Comparison of ENCODE assay signal across 9 mouse cellular contexts in genomic region chr7:27355261-27355660, GRCm38 (mm10). TPM values are rescaled to one million over a fixed set of nuclear protein-coding genes. Genes with fewer than 3 reads are reported as not detected.
DNase-seq lines count a peak whose midpoint lies in the region; ATAC-seq and TF ChIP-seq lines count a peak whose summit lies in the region.
"Had no signal": no experiment of that assay in that cellular context is flagged by ENCODE, and none has a peak within 500 bp of the region (broad histone marks: within the 10 kb centered on the region; RNA-seq: fewer than 3 reads in every experiment).

No protein-coding gene starts in this region.

- no peak for TF ChIP-seq EP300 in lung, postnatal 0 days (IDR thresholded peaks at IDR 0.05)

- no peaks in the 10 kb centered on the region for H3K27me3 ChIP-seq in lung, postnatal 0 days (replicated peaks; ENCODE audit: insufficient read depth, low read length)
- peaks cover 45% of the 10 kb centered on the region for H3K27me3 ChIP-seq in forebrain, embryonic 10.5 days (ENCODE audit: poor library complexity, severe bottlenecking)
- H3K27me3 ChIP-seq in limb, embryonic 12.5 days = peaks cover 28% of the 10 kb centered on the region
- H3K27me3 ChIP-seq in small intestine, adult 2 months (ENCODE audit: control insufficient read depth, insufficient read depth, low read length) = no peaks in the 10 kb centered on the region

- intact Hi-C loops in left cerebral cortex, postnatal 25 days (cut with DNase I) = loop anchor here (2.0 kb wide), 1 partner anchor 14 kb away; no protein-coding TSS in a partner anchor

- no peaks in the 10 kb centered on the region for H3K9me3 ChIP-seq in lung, postnatal 0 days (ENCODE audit: low read length)
- H3K9me3 ChIP-seq in forebrain, embryonic 10.5 days = peaks cover 6% of the 10 kb centered on the region; the same call in 1 of the 2 replicates
- H3K9me3 ChIP-seq in limb, embryonic 12.5 days = no peaks in the 10 kb centered on the region

- peak overlapping the region; percentile 69 for H3K4me3 ChIP-seq in lung, postnatal 0 days (ENCODE audit: low read depth, low read length)
- H3K4me3 ChIP-seq in forebrain, embryonic 10.5 days = peak overlapping the region; percentile 80
- peak overlapping the region; percentile 64 for H3K4me3 ChIP-seq in limb, embryonic 12.5 days (replicated peaks)
- H3K4me3 ChIP-seq in small intestine, adult 2 months (ENCODE audit: low read depth, low read length) = peak overlapping the region; percentile 85

- 6% methylated on average over 14 of the region's 14 CpGs for WGBS in lung, postnatal 0 days
- 10% methylated on average over 14 of the region's 14 CpGs for WGBS in forebrain, embryonic 10.5 days
- 7% methylated on average over 14 of the region's 14 CpGs for WGBS in limb, embryonic 12.5 days
- 13% methylated on average over 14 of the region's 14 CpGs for WGBS in small intestine, adult 2 months

- peaks cover 13% of the 10 kb centered on the region; the same call in 1 of the 2 replicates for H3K4me1 ChIP-seq in lung, postnatal 0 days (ENCODE audit: insufficient read depth, low read depth, low read length)
- H3K4me1 ChIP-seq in forebrain, embryonic 10.5 days = peaks cover 29% of the 10 kb centered on the region
- H3K4me1 ChIP-seq in limb, embryonic 12.5 days (replicated peaks) = peaks cover 22% of the 10 kb centered on the region
- peaks cover 3% of the 10 kb centered on the region; the same call in 1 of the 2 replicates for H3K4me1 ChIP-seq in small intestine, adult 2 months (ENCODE audit: control insufficient read depth, insufficient read depth, insufficient read length, low read length)

- H3K36me3 ChIP-seq in lung, postnatal 0 days (ENCODE audit: insufficient read depth, low read length) = peaks cover 7% of the 10 kb centered on the region; the same call in 1 of the 2 replicates
- peaks cover 32% of the 10 kb centered on the region for H3K36me3 ChIP-seq in forebrain, embryonic 10.5 days (replicated peaks)
- H3K36me3 ChIP-seq in limb, embryonic 12.5 days = peaks cover 27% of the 10 kb centered on the region
- H3K36me3 ChIP-seq in small intestine, adult 2 months (ENCODE audit: control insufficient read depth, insufficient read depth, low read length) = peaks cover 6% of the 10 kb centered on the region

- TF ChIP-seq CTCF in lung, postnatal 0 days (IDR thresholded peaks at IDR 0.05) = no peak
- no peak for TF ChIP-seq CTCF in small intestine, adult 2 months (IDR thresholded peaks at IDR 0.05; ENCODE audit: extremely low read depth, insufficient read length, insufficient replicate concordance, low read depth, low read length)

- TF ChIP-seq POLR2A in small intestine, adult 2 months (IDR thresholded peaks at IDR 0.05; ENCODE audit: low read depth, low read length) = no peak

- no peak for DNase-seq in lung, postnatal 0 days (ENCODE audit: low spot score)
- no peak for DNase-seq in lung, postnatal 4 days
- DNase-seq in forebrain, embryonic 10.5 days (ENCODE audit: extremely low spot score, low spot score) = no peak
- no peak for DNase-seq in urinary bladder, postnatal 4 days (ENCODE audit: low spot score in 2 of 2)
- no peak for DNase-seq in adrenal gland, adult 18-20 months (ENCODE audit: low spot score in 2 of 2)
- no peak for DNase-seq in left cerebral cortex, postnatal 25 days (ENCODE audit: low spot score in 2 of 2)

- peak overlapping the region; percentile 70 for H3K4me2 ChIP-seq in lung, postnatal 0 days (replicated peaks; ENCODE audit: low read depth, low read length)
- H3K4me2 ChIP-seq in limb, embryonic 12.5 days = peak overlapping the region; percentile 73

- H3K27ac ChIP-seq in lung, postnatal 0 days (ENCODE audit: low read length) = peak overlapping the region; percentile 43; the same call in 1 of the 2 replicates
- peak overlapping the region; percentile 85 for H3K27ac ChIP-seq in forebrain, embryonic 10.5 days
- H3K27ac ChIP-seq in limb, embryonic 12.5 days = no peak overlapping the region
- 0 out of 2 replicates have a peak overlapping the region, but pooled peaks have one; percentile 13 for H3K27ac ChIP-seq in small intestine, adult 2 months (ENCODE audit: insufficient read depth, low read depth, low read length)

- ATAC-seq in lung, postnatal 0 days = no peak
- ATAC-seq in limb, embryonic 12.5 days (ENCODE audit: insufficient number of reproducible peaks, insufficient read depth, low FRiP score, low TSS enrichment, low read depth) = no peak

- peak overlapping the region; percentile 38; the same call in 1 of the 2 replicates for H3K9ac ChIP-seq in lung, postnatal 0 days (replicated peaks; ENCODE audit: low read depth)
- H3K9ac ChIP-seq in limb, embryonic 12.5 days (replicated peaks) = peak overlapping the region; percentile 58

RNA-seq across cellular contexts. Expression of gene Shkbp1, which starts 0.6 kb away (rescaled TPM):
- polyA plus RNA-seq in lung, postnatal 0 days (2015; fragmentation: Nextera tagmentation; extraction: Ambion mirVana) = 31.1 and 31.2 TPM in 2 replicates
- polyA plus RNA-seq in forebrain, embryonic 10.5 days (2016; fragmentation: Nextera tagmentation; extraction: Ambion mirVana) = 62.4 and 67.7 TPM in 2 replicates
- 59.5 and 59.9 TPM in 2 replicates for polyA plus RNA-seq in limb, embryonic 12.5 days (2016; fragmentation: Nextera tagmentation; extraction: Ambion mirVana)
- polyA plus RNA-seq in small intestine, adult 2 months (2012; rRNA removed) = 62.1 and 115 TPM in 2 replicates
- 10 to 100 TPM; 18.3 to 19.4 TPM for total RNA-seq in adrenal gland, adult 18-20 months (2021)
- total RNA-seq in left cerebral cortex, postnatal 25 days (2021) = 10 to 100 TPM; 21.7 to 31.2 TPM

RNA-seq across cellular contexts. Expression of gene Gm20479, which starts 2.0 kb away (rescaled TPM):
- polyA plus RNA-seq in lung, postnatal 0 days (2015; fragmentation: Nextera tagmentation; extraction: Ambion mirVana) = not detected in 2 replicates
- polyA plus RNA-seq in forebrain, embryonic 10.5 days (2016; fragmentation: Nextera tagmentation; extraction: Ambion mirVana) = 1.4 TPM in 1 of 2 replicates, not detected in the other
- 0.42 TPM in 1 of 2 replicates, not detected in the other for polyA plus RNA-seq in limb, embryonic 12.5 days (2016; fragmentation: Nextera tagmentation; extraction: Ambion mirVana)
- polyA plus RNA-seq in small intestine, adult 2 months (2012; rRNA removed) = not detected in 2 replicates
- total RNA-seq in adrenal gland, adult 18-20 months (2021) = 1 to 10 TPM in 1 of 2 experiments, not detected in 1; 1.7 TPM
- not detected for total RNA-seq in left cerebral cortex, postnatal 25 days (2021)
- total RNA-seq: left cerebral cortex, postnatal 14 days had no signal

RNA-seq across cellular contexts. Expression of gene Ltbp4, which starts 17.8 kb away (rescaled TPM):
- 99.9 and 103 TPM in 2 replicates for polyA plus RNA-seq in lung, postnatal 0 days (2015; fragmentation: Nextera tagmentation; extraction: Ambion mirVana)
- 8.5 and 11.1 TPM in 2 replicates for polyA plus RNA-seq in forebrain, embryonic 10.5 days (2016; fragmentation: Nextera tagmentation; extraction: Ambion mirVana)
- polyA plus RNA-seq in limb, embryonic 12.5 days (2016; fragmentation: Nextera tagmentation; extraction: Ambion mirVana) = 15.2 and 15.8 TPM in 2 replicates
- 136 and 163 TPM in 2 replicates for polyA plus RNA-seq in small intestine, adult 2 months (2012; rRNA removed)
- total RNA-seq in adrenal gland, adult 18-20 months (2021) = 10 to 100 TPM; 88.5 to 90.6 TPM
- total RNA-seq in left cerebral cortex, postnatal 25 days (2021) = 10 to 100 TPM; 46.7 to 50.4 TPM
